Mouse (Mus musculus) c-Kit-positive CD71-positive TER-119-negative erythroid progenitor cells, embryonic 14.5 days (primary cell): ENCODE results near the gene Zfp334.

Experiments
- DNase-seq: peaks from one replicate; pipeline ENCODE4 v3.0.0-alpha.2; 2013; ENCODE audit warnings: low read depth

Gene Zfp334

GRCm38 (mm10) chr2:165387844-165388495 lies at the start of gene Zfp334:
Gene Zfp334 (minus strand): TSS chr2:165388259.
- DNase-seq, result no peak

GRCm38 (mm10) chr2:165428694-165429093 lies 40.6 kb upstream of the Zfp334 start:
- DNase-seq, result no peak

DNA sequence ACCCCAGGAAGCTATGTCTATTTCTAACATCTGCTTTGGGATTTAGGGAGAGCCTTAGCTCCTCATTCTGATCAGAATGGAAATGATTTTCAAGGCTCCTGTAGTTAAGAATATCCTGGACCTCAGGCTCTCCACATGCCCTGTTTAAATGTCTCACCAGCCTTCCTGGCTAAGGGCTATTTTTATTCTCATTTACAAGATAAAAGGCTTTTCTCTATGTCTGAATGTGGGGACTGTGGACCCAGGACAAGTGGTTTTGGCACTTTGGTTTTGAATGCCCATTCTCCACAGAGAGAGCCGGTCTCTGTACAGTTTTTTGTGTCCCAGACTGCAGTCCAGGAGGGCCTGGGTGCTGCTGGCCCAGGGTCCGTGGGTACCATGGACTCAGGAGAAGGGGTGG lies 32.1 kb upstream of the Zfp334 start:
- DNase-seq, result no peak

- no peak for DNase-seq
These were observed 31.6 kb upstream of the Zfp334 start for GRCm38 (mm10) chr2:165419670-165420111.

- no peak for DNase-seq
These were observed 30.5 kb upstream of the Zfp334 start for GRCm38 (mm10) chr2:165418577-165418976.

- no peak for DNase-seq
These were observed 29.2 kb upstream of the Zfp334 start for GRCm38 (mm10) chr2:165417291-165417690.

DNA sequence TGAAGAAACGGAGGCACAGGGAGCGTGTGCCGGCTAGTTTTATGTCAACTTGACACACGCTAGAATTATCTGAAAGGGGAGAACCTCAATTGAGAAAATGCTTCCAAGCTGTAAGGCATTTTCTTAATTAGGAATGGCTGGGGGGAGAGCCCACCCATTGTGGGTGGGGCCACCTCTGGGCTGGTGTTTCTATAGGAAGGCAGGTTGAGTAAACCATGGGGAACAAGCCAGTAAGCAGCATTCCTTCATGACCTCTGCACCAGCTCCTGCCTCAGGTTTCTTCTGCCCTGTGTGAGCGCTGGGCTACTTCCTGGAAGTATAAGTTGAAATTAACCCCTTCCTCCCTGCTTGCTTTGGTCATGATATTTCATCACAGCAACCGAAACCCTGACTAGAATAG lies 27.7 kb upstream of the Zfp334 start:
- no peak for DNase-seq

DNA sequence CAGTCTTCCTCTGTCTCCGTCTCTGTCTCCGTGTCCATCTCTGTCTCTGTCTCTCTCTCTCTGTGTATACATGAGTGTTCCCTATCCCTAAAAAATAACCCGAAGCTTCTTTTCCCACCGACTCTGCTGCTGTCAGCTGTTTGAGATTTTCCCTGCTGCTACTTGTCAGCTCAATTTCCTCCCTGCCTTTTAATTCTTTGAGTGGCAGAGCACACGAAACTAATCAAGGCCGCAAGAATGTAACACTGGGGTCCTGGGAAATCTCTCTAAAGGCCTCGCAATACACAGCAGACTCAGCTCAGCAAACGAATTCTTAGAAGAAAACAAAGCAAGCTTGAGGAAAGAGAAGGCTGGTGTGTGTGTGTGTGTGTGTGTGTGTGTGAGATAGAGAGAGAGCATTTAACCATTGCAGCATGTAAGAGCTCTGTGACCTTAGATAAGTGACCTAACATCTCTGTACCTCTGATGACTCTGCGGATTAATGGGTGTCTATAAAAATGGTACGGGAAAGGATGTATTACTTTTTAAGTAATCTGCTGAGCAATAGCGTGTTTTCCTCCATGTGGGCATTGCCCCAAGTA lies 27.2 kb upstream of the Zfp334 start:
- DNase-seq, result no peak

- no peak for DNase-seq
These were observed 26.3 kb upstream of the Zfp334 start for GRCm38 (mm10) chr2:165414321-165414720.

GRCm38 (mm10) chr2:165413884-165414283 lies 25.8 kb upstream of the Zfp334 start:
- DNase-seq, result no peak

DNA sequence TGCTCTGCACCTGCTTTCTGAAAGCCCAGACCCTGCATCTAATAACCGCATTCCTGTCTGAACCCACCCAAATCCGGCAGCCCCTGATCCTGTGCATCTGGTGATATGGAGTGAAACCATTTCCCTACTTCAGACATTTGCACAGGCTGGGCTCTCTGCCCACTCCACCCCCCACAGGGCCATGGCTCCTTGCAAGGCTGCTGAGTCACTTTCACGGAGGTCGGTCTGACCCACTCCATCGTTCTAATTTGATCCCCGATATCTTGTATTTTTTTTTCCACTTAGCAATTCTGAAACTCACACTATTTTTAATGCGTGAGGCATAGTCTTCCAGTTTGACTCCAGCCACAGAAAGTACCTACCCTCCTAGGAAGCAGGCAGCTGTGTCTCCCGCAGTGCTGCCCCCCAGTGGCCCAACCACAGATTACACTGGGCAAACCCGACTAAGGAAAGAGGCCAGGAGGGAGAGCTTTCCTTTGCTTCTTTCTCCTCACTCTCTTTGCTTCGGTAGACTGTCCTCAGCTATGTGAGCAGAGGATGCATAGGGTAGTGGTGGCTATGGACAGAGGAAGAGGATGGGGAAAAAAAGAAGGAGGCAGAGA lies 19.7 kb upstream of the Zfp334 start:
- no peak for DNase-seq

GRCm38 (mm10) chr2:165405351-165405750 lies 17.3 kb upstream of the Zfp334 start:
- DNase-seq, result no peak

- no peak for DNase-seq
These were observed 16.9 kb upstream of the Zfp334 start for GRCm38 (mm10) chr2:165404951-165405350.

- no peak for DNase-seq
These were observed 10.2 kb upstream of the Zfp334 start for GRCm38 (mm10) chr2:165398164-165398785.

DNA sequence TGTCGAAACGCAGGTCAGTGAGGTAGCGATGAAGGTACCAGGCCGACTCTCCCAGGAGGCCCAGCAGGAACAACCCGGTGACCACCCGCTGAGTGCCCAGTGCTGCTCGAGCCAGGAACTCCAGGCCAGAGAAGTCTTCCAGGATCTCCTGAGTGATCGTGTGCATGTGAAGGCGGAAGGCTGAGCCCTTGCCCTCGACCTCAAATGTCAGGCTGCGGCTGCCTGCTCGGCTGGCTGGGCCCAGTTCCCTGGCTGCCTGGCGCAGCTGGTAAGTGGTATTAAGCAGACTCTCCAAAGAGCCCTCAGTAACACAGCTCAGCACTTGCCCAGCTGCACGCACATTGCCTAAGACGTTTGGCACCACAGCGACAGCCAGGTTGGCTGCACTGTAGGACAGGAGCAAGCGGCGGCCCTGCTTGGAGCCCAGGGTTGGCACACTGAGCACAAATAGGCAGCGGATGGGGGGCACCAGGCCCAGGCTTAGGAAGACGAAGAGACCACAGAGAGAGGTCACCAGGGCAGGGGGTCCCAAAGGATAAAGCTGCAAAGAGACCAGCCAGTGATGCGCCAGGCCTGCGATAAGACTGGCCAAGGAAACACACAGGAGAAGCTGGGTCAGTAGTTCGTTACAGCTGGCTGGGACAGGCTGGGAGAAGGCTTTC lies 9.6 kb upstream of the Zfp334 start:
- DNase-seq, result no peak

GRCm38 (mm10) chr2:165396831-165397501 lies 8.9 kb upstream of the Zfp334 start:
- no peak for DNase-seq

DNA sequence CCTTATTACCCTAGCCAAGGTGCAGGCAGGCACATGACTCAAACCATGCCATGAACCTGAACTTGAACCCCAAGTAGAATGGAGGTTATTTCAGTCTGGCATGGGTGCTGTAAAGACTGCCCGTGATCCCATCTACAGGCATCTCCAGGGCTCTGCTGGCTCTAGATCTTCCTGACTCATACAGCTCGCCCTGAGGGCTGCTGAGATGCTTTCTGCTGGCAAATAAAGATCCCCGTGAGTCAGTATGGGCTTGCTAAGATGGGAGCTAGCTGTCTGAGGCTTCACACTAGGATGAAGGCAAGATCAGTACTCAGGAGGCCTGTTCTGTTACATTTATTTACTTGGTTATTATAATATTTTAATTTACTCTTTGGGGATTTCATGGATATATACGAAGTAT lies 4.1 kb upstream of the Zfp334 start:
- DNase-seq, result no peak

- no peak for DNase-seq
These were observed 3.5 kb upstream of the Zfp334 start for GRCm38 (mm10) chr2:165391561-165391960.

DNA sequence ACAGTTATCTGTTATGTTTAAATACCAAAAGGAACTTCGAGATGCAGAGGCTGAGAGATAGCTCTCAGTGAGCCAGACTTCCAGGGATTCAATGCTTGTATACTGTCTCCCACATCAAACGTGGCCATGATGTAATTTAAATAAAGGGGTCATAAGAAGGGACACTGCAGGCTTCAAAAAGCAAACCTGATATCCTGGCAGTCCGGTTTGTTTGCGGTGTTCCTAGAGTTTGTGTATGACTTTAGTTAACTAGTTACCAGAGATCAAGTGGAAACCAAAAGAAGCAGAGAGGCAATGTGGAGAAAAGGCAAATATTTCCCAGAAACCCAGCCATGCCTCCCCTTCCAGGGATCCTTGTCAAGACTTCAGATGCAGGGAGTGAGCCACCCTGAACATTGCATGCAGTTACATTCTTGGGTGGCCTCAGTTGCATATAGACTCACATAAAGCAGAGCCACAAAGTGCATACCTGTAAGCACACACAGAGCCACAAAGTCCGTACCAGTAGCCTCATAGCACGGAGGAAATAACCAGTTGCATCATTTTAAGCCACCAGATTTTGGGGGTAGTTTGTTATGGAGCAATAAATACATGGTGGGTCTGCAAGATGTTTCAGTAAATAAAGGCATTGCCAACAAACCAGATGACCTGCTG lies 1.4 kb upstream of the Zfp334 start:
- DNase-seq, result no peak

DNA sequence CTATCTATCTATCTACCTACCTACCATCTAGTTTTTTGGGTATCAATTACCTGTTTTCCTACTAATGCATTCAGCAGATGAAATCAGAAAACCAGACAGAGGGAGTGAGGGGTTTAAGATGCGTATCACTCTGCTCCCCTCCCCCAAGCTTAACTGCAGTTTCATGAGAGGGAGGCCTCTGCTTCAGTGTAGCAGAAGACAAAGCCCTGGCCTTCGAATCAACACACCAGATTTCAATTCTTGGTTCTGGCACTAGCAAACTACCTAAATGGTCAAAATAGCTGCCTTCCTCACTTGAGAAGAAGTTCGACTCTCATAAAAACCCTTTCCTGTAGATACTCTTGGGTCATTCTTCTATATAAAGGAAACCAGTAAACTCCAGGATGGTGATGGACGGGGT lies 689 bp downstream of the Zfp334 start:
- DNase-seq, result no peak

DNA sequence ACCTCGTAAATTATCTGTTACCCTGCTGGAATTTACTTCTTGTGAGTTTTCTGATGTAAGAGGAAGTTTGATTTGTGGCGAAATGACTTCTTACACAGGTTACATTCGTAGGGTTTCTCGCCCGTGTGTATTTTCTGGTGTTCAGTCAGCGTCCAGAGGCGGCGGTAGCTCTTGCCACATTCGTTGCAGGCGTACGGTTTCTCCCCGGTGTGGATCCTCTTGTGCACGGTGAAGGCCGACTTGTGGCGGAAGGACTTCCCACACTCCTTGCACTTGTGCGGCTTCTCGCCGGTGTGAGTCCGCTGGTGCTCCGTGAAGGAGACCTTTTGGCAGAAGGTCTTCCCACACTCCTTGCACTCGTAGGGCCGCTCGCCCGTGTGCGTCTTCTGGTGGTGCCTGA lies 8.0 kb downstream of the Zfp334 start:
- DNase-seq, result no peak

- DNase-seq, result no peak
These were observed 12.1 kb downstream of the Zfp334 start for GRCm38 (mm10) chr2:165376001-165376400.
